ENCODE assay signal across 8 mouse cellular contexts in genomic region chr5:32610064-32610800, GRCm38 (mm10). TPM values are rescaled to one million over a fixed set of nuclear protein-coding genes. Genes with fewer than 3 reads are reported as not detected.
A peak's percentile ranks its signal among the peaks of the same experiment; 100 is the strongest.
DNase-seq lines count a peak whose midpoint lies in the region; ATAC-seq lines count a peak whose summit lies in the region.

No protein-coding gene starts in this region.

- no peaks in the 10 kb centered on the region for H3K36me3 ChIP-seq in forebrain, embryonic 10.5 days (replicated peaks)
- no peaks in the 10 kb centered on the region for H3K36me3 ChIP-seq in hindbrain, embryonic 12.5 days
- H3K36me3 ChIP-seq in midbrain, embryonic 10.5 days, result no peaks in the 10 kb centered on the region

- H3K27me3 ChIP-seq in forebrain, embryonic 10.5 days (ENCODE audit: poor library complexity, severe bottlenecking), result no peaks in the 10 kb centered on the region
- H3K27me3 ChIP-seq in hindbrain, embryonic 12.5 days, result no peaks in the 10 kb centered on the region
- H3K27me3 ChIP-seq in midbrain, embryonic 10.5 days (ENCODE audit: low read depth, poor library complexity, severe bottlenecking), result no peaks in the 10 kb centered on the region

- H3K27ac ChIP-seq in forebrain, embryonic 10.5 days, result peak overlapping the region; percentile 98
- H3K27ac ChIP-seq in hindbrain, embryonic 12.5 days, result peak overlapping the region; percentile 90
- H3K27ac ChIP-seq in midbrain, embryonic 10.5 days (replicated peaks), result peak overlapping the region; percentile 99

- peaks cover 15% of the 10 kb centered on the region for H3K4me1 ChIP-seq in forebrain, embryonic 10.5 days
- peaks cover 11% of the 10 kb centered on the region; the same call in 1 of the 2 replicates for H3K4me1 ChIP-seq in hindbrain, embryonic 12.5 days
- peaks cover 24% of the 10 kb centered on the region for H3K4me1 ChIP-seq in midbrain, embryonic 10.5 days

- peak; percentile 18 for DNase-seq in right cerebral cortex, adult 18-20 months
- no peak for DNase-seq in right cerebral cortex, postnatal 25 days
- peak; percentile 72 for DNase-seq in adrenal gland, postnatal 14 days
- no peak for DNase-seq in forebrain, embryonic 10.5 days (ENCODE audit: extremely low spot score, low spot score)
- DNase-seq in left cerebral cortex, postnatal 4 days, result peak; percentile 38
- DNase-seq in midbrain, embryonic 10.5 days (ENCODE audit: low spot score), result no peak
- peak; percentile 60 for DNase-seq in testis, postnatal 14 days (ENCODE audit: low spot score)

- WGBS in forebrain, embryonic 10.5 days, result 21% methylated on average over 21 of the region's 21 CpGs
- WGBS in hindbrain, embryonic 12.5 days, result 18% methylated on average over 21 of the region's 21 CpGs
- whole genome bisulfite sequencing in midbrain, embryonic 10.5 days, result 19% methylated on average over 21 of the region's 21 CpGs

- peak overlapping the region; percentile 88 for H3K9ac ChIP-seq in hindbrain, embryonic 12.5 days

- intact Hi-C loops in left cerebral cortex, postnatal 4 days (cut with DNase I), result no loop called here

- H3K4me2 ChIP-seq in hindbrain, embryonic 12.5 days (replicated peaks), result peak overlapping the region; percentile 84

- ATAC-seq in hindbrain, embryonic 12.5 days (ENCODE audit: low FRiP score), result peak; percentile 60; the same call in 1 of the 2 replicates

- H3K4me3 ChIP-seq in forebrain, embryonic 10.5 days, result peak overlapping the region; percentile 93
- H3K4me3 ChIP-seq in hindbrain, embryonic 12.5 days, result peak overlapping the region; percentile 90
- peak overlapping the region; percentile 90 for H3K4me3 ChIP-seq in midbrain, embryonic 10.5 days

- H3K9me3 ChIP-seq in forebrain, embryonic 10.5 days, result no peaks in the 10 kb centered on the region
- no peaks in the 10 kb centered on the region for H3K9me3 ChIP-seq in hindbrain, embryonic 12.5 days (replicated peaks)
- no peaks in the 10 kb centered on the region for H3K9me3 ChIP-seq in midbrain, embryonic 10.5 days (replicated peaks)

RNA-seq across cellular contexts. Expression of gene Yes1, which starts 0.7 kb away (rescaled TPM):
- total RNA-seq in adrenal gland, postnatal 14 days (2021), result 48.5 and 51.4 TPM in 2 replicates
- 28.9 and 29.7 TPM in 2 replicates for polyA plus RNA-seq in forebrain, embryonic 10.5 days (2016; fragmentation: Nextera tagmentation; extraction: Ambion mirVana)
- 34.2 and 37.1 TPM in 2 replicates for polyA plus RNA-seq in hindbrain, embryonic 12.5 days (2016; fragmentation: Nextera tagmentation; extraction: Ambion mirVana)
- total RNA-seq in left cerebral cortex, postnatal 4 days (2021), result 10 to 100 TPM; 21.5 to 23.1 TPM
- 28.0 and 28.5 TPM in 2 replicates for polyA plus RNA-seq in midbrain, embryonic 10.5 days (2016; fragmentation: Nextera tagmentation; extraction: Ambion mirVana)

Comparison
In these comparisons a context has a peak if more than half of its experiments do, and no peak if none do; other contexts are left out.
1. DNase-seq: peak in right cerebral cortex, adult 18-20 months (single experiment), adrenal gland, postnatal 14 days (single experiment), left cerebral cortex, postnatal 4 days (single experiment) and testis, postnatal 14 days (single experiment); none in right cerebral cortex, postnatal 25 days (single experiment), forebrain, embryonic 10.5 days (single experiment) and midbrain, embryonic 10.5 days (single experiment).
2. Peak in every context shown above with its lines, with median percentiles within 50 percentile points of each other: H3K27ac ChIP-seq and H3K4me3 ChIP-seq.